Mouse (Mus musculus) bone marrow, adult 2 months (tissue): ENCODE data around the gene Nufip1. TPM values are rescaled to one million over a fixed set of nuclear protein-coding genes. Genes with fewer than 3 reads are reported as not detected.

Experiments used
- H3K27ac ChIP-seq: fragments of 200-500 bp; 2 replicates; pipeline ENCODE4 v1.5.1; 2012; ENCODE audit warnings: low read depth, mild to moderate bottlenecking, control low read depth, inconsistent platforms, low read length; ENCODE audit not compliant: control insufficient read depth, poor library complexity, insufficient read depth
- H3K4me1 ChIP-seq: fragments of 200-500 bp; 2 replicates; pipeline ENCODE4 v1.6.1; 2011; ENCODE audit warnings: low read length; ENCODE audit not compliant: control insufficient read depth, insufficient read depth
- H3K4me3 ChIP-seq: fragments of 200-500 bp; replicated peaks from 2 replicates; pipeline ENCODE3; 2011; ENCODE audit warnings: mild to moderate bottlenecking, low read depth, low read length, control low read depth; ENCODE audit not compliant: control insufficient read depth
- CTCF ChIP-seq: fragments of 200-500 bp; IDR thresholded peaks from 2 replicates; pipeline ENCODE4 v1.5.1; 2011; ENCODE audit warnings: low read length, control low read depth; ENCODE audit not compliant: control insufficient read depth, insufficient read depth
- POLR2A ChIP-seq: fragments of 200-500 bp; IDR thresholded peaks from 2 replicates; pipeline ENCODE4 v1.6.1; 2011; ENCODE audit warnings: low read depth, mild to moderate bottlenecking, control low read depth, low read length, borderline replicate concordance; ENCODE audit not compliant: control insufficient read depth
- WGBS: fragments of 180-500 bp; shearing (Covaris S2); methylation state at CpG from one replicate; pipeline ENCODE4 v1.1.7; 2018; 5-methylcytosine and 5-hydroxymethylcytosine counted together
- polyA plus RNA-seq: library from polyadenylated mRNA; stranded (reverse); fragments of >200 nt; gene quantifications from 2 replicates; pipeline ENCODE4 v1.2.4, GENCODE M21; 2011; ENCODE audit warnings: low replicate concordance; ENCODE audit not compliant: missing spikeins, insufficient read depth, insufficient read length

The Nufip1 gene
- polyA plus RNA-seq, 1 experiment, result 12.0 TPM

GRCm38 (mm10) chr14:76164236-76164635 lies 53.5 kb downstream of the Nufip1 start:
- WGBS, result 40% methylated on average over 11 of the region's 11 CpGs
- H3K4me3 ChIP-seq, result no peak overlapping the region
- TF ChIP-seq POLR2A (no peak), CTCF (no peak)
- no peak overlapping the region for H3K27ac ChIP-seq
- H3K4me1 ChIP-seq, result peaks cover 1% of the 10 kb centered on the region; the same call in 1 of the 2 replicates

DNA sequence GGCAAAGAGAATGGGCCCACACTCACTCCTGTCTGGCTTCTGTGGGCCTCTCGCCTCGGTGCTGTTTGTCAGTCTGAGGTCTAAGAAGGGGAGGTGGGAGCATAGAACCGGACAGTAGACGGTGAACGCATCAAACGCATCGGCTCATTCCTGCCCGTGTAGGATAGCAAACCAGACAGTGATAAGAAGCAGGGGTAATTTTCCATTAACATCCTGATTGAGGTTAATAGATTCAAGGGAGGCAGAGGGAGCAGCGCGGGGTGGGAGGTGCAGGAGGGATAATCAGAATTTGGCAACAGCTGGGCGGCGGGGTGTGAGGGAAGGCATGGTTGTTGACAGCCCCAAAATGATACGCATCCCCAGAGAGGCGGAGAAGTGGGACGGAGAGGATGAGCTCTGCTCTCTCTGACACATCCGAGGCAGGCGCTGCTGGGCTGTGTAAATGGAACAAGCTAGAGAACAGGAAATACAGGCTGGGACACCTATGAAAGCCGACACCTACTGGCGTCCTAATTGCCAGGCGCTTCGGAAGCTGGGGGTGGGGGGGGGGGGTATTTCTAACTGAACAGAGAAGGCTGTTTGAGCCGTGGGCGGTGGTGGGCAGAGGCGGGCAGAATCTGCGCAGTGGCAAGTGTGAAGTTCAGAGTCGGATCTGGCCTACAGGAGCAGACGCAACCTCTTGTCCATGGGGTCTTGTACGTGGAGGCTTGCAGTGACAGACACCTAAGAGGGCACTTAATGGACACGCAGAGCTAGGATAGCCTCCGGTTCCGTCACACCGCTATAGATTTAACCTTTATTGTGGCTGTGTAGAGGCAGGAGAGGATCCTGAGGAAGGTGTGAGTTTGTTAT lies 54.4 kb downstream of the Nufip1 start:
- Histone ChIP-seq H3K27ac (no peak overlapping the region), H3K4me3 (no peak overlapping the region), H3K4me1 (peaks cover 1% of the 10 kb centered on the region; the same call in 1 of the 2 replicates)
- WGBS, result 33% methylated on average over 32 of the region's 32 CpGs
- TF ChIP-seq POLR2A (no peak), CTCF (no peak)

- Histone ChIP-seq H3K27ac (no peak overlapping the region), H3K4me3 (no peak overlapping the region), H3K4me1 (peaks cover 1% of the 10 kb centered on the region; the same call in 1 of the 2 replicates)
- TF ChIP-seq CTCF, result no peak
- no peak for TF ChIP-seq POLR2A
- 80% methylated on average over 11 of the region's 11 CpGs for WGBS
Measured at GRCm38 (mm10) chr14:76169876-76170466, 59.3 kb downstream of the Nufip1 start.

GRCm38 (mm10) chr14:76171285-76171684 lies 60.6 kb downstream of the Nufip1 start:
- Histone ChIP-seq H3K4me1 (peaks cover 1% of the 10 kb centered on the region; the same call in 1 of the 2 replicates), H3K27ac (no peak overlapping the region), H3K4me3 (no peak overlapping the region)
- TF ChIP-seq POLR2A (no peak), CTCF (no peak)
- WGBS, result 31% methylated on average over 8 of the region's 8 CpGs

- 57% methylated on average over 7 of the region's 7 CpGs for WGBS
- Histone ChIP-seq H3K4me1 (no peaks in the 10 kb centered on the region), H3K27ac (no peak overlapping the region), H3K4me3 (no peak overlapping the region)
- no peak for TF ChIP-seq CTCF
- no peak for TF ChIP-seq POLR2A
Measured at GRCm38 (mm10) chr14:76174328-76174727, 63.6 kb downstream of the Nufip1 start.

GRCm38 (mm10) chr14:76175808-76176207 lies 65.1 kb downstream of the Nufip1 start:
- H3K27ac ChIP-seq, result no peak overlapping the region
- no peaks in the 10 kb centered on the region for H3K4me1 ChIP-seq
- 73% methylated on average over 5 of the region's 5 CpGs for WGBS
- no peak for TF ChIP-seq POLR2A
- TF ChIP-seq CTCF, result no peak
- H3K4me3 ChIP-seq, result no peak overlapping the region

DNA sequence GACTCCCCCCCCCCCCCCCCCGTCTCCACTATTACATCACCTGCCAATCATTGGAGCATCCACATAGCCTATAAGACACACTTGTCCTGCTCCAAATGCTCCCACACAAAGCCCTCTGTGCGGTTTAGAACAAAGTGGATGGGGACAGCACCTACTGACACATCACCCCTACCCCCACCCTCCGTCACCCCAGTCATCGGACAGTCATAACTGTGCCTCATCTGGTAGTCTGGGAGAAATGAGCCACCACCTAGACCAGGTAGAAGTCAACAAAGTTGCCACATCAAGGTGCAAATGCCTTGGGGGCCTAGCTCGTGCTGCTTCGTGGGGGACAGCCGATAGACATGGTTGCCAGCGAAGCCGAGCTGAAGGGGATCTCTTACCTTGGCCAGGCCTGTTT lies 66.5 kb downstream of the Nufip1 start:
- Histone ChIP-seq H3K4me1 (no peaks in the 10 kb centered on the region), H3K4me3 (no peak overlapping the region), H3K27ac (no peak overlapping the region)
- WGBS, result 86% methylated on average over 9 of the region's 9 CpGs
- no peak for TF ChIP-seq CTCF
- no peak for TF ChIP-seq POLR2A

DNA sequence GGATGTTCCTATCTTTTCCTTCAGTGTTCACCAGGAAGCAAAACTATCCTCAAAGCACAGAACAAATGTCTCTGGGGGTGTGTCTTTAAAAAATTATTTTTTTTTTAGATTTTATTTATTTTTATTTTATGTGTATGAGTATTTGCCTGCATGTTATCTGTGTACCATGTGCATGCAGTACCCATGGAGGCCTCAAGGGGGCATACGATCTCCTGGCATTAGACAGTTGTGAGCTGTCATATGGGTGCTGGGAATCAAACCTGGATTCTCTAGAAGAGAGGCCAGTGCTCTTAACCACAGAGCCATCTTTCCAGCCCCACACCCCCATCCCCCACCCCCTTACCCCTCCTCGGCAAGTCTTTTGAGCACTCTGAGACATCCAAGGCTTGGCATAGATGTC lies 67.8 kb downstream of the Nufip1 start:
- TF ChIP-seq POLR2A (no peak), CTCF (peak; percentile 43; the same call in 1 of the 2 replicates)
- Histone ChIP-seq H3K27ac (no peak overlapping the region), H3K4me1 (no peaks in the 10 kb centered on the region), H3K4me3 (no peak overlapping the region)
- WGBS, result 78% methylated on average over 2 of the region's 2 CpGs
